Mouse (Mus musculus) embryonic stem cell, embryonic (primary cell): ENCODE data around the gene Mmadhc.

Experiments
- CTCF ChIA-PET, 4 experiments: fragments of 300-600 bp in 2 of 4; fragments of 350-600 bp in 2 of 4; sonication (Branson Sonifier 250); formaldehyde crosslinking; loops; one replicate each; lab custom pipeline; 2022; ENCODE audit warnings: inconsistent platforms in 2 of 4; lab: Charles Lee
- POLR2A ChIA-PET, 4 experiments: fragments of 300-600 bp in 2 of 4; fragments of 350-600 bp in 2 of 4; sonication (Branson Sonifier 250); formaldehyde crosslinking; loops; one replicate each; lab custom pipeline; 2022; ENCODE audit warnings: antibody characterized with exemption in 4 of 4, inconsistent platforms in 1 of 4; lab: Charles Lee

Gene Mmadhc

DNA sequence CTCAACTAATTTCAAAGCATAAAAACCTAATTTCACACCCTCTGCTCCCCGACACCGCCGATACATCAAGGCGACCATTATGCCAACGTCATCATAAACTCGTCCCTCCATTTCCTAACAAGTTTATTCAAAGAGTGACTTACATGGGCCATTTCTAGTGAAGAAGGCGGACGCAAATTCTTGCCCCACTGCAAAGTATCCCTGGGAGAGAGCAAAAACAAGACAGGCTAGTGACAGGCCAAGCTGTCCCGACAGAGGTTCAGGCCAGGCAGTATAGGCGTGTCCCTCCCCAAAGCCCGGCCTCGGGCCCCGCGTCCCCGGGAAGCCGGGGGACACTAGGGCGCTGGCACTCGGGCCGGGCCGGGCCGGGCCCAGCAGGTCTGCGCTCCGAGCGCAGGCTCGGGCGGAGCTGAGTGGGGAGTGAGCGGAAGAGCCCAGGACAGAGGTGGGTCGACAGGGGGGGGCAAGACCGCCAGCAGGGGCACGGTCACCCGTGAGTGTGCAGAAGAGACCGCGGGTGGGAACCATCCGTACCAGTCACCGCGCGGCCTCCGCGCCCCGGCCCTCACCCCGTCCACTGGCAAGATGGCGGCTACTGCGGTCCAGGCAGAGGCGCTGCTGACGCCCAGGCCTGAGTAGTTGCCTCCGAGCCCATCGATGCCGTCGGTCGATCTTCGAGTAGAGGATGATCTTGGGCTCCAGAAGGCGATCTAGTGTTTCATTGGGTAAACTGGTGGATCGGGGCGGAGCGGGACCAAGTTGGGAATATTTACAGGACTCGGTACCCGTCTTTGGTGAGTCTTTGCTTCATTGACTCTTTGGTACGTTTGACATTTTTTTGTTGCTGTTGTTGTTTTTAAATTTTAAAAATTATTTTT lies at the start of gene Mmadhc:
Gene Mmadhc, minus strand, starts transcription at position 693 of the 878 bp plus-strand sequence.
- POLR2A ChIA-PET = interaction anchor here in 2 of 4 experiments (0.6 to 4.8 kb wide), 18 partner anchors 9 to 1103 kb away, joined by 3 to 21 read pairs (median 4); no protein-coding TSS in a partner anchor
- CTCF ChIA-PET = interaction anchor here in 1 of 4 experiments (0.6 to 0.7 kb wide), 2 partner anchors 532 to 1640 kb away, joined by 3 to 5 read pairs; no protein-coding TSS in a partner anchor

DNA sequence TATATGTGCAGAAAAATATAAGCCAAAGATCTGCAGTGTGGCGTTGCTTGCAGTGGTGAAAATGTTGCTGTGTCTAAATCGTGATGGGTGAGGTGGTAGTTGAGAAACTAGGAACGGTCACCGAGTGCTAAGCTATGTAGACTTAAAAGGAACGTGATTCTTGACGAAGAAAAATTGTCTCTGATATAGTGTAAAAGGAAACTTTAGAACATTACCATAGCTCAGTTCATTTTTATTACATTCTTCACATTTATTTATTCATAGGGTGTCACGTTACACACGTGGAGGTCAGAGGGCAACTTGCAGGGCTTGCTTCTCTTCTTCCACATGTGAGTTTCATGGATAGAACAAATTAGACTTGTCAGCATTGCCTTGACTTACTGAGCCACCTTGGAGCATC lies 47.0 kb upstream of the Mmadhc start:
- ChIA-PET CTCF (no interaction called here), POLR2A (no interaction called here)

DNA sequence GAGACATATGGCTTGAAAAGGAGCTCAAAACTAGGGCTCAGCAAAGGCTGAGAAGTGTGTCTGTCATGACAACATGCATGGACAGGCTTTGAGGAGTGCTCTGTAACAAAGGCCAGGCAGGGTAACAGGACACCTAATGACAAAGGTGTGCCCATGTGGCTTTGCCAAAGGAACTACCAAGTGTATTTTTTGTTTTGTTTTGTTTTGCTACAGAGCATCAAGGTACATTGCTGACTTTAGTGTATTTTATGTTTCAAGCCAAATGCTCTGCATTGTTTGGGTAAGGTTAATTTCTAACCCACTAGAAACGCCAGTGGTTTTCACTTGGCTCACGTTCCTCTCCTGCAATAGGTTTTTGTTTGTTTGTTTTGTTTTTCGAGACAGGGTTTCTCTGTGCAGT lies 42.5 kb upstream of the Mmadhc start:
- ChIA-PET CTCF (no interaction called here), POLR2A (no interaction called here)

DNA sequence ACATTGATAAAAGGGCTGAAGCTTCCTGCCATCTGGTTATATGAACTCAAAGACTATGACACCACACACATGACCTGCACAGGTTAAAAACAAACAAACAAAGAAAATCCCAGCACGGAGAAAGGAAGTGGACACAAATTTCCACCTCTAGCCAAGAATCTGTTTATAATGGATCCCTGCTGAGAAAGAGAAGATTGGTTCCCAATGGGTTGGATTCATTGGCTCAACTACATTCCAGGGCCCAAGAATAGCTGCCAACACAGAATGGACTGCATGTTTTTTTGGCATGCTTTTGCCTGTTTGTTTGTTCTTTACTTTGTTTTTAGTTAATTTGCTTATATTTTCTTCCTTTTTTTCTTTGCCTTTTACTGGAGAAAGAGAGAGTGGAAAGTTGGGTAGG lies 41.0 kb upstream of the Mmadhc start:
- ChIA-PET CTCF (no interaction called here), POLR2A (no interaction called here)

DNA sequence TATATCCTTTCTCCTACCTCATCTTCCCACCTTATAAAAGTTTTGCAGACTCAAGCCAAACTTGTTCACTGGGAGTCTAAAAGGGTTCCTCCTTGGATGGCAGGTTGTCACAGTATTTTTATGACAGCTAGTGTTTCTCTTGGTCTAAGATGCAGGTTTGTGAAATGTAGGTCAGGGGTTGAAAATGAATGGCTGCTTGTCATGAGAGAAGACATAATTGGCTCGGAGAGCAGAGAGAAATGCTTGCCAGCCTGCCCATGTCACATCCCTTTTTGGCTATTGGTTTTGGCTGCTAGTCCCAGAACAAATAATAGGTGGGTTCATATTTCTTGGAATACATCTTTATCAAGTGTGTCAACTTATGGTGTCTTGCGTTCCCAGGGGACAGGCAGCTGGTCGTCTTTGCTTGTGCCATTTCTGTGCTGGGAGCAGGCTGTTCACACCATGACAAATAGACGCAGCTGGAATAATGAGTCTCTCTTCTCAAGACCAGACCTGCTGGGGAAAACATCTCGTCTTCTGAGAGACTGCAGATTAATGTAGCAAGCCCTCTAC lies 35.2 kb upstream of the Mmadhc start:
- ChIA-PET CTCF (no interaction called here), POLR2A (interaction anchor here in 1 of 4 experiments (0.7 kb wide), 1 partner anchor 378 kb away, joined by 3 read pairs; no protein-coding TSS in a partner anchor)

DNA sequence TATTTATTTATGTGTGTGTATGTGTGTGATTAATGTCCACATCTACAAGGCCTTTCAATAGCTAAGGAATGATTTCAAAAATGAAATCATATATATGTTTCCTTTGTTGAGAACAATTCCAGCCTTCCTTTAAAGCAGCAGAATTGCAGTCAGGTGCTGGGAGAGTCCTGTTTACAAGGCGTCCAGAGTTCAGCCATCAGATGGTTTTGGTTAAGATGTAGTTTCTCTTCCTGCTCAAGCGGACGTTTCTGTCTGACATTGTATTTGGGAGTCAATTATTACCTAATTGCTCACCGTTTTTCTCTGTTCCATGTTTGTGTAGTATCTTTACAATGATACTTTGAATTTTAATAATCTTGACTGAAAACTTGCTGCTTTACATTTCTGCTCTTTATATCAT lies 31.6 kb upstream of the Mmadhc start:
- ChIA-PET CTCF (interaction anchor here in 1 of 4 experiments (0.5 kb wide), 1 partner anchor 889 kb away, joined by 3 read pairs; no protein-coding TSS in a partner anchor), POLR2A (no interaction called here)

DNA sequence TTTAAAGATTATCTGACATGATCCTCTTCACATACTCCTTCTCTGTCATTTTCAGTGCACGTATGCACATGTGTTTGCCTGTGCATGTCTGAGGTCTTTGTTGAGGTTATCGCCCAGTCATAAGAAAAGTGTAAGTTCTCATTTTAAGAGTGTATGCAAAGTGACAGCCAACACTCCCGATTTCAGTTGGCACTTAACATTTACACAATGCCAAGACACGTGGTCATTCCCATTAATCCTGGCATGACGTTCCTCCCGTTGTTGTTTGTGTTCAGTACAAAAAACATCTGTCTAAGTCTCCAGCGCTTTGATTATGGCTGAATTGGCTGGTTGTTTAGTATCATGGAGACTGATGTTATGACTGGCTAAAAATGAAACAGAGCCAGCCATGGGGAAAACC lies 28.2 kb upstream of the Mmadhc start:
- CTCF ChIA-PET = no interaction called here
- POLR2A ChIA-PET = interaction anchor here in 1 of 4 experiments (1.5 kb wide), 1 partner anchor 23 kb away, joined by 3 read pairs; no protein-coding TSS in a partner anchor

DNA sequence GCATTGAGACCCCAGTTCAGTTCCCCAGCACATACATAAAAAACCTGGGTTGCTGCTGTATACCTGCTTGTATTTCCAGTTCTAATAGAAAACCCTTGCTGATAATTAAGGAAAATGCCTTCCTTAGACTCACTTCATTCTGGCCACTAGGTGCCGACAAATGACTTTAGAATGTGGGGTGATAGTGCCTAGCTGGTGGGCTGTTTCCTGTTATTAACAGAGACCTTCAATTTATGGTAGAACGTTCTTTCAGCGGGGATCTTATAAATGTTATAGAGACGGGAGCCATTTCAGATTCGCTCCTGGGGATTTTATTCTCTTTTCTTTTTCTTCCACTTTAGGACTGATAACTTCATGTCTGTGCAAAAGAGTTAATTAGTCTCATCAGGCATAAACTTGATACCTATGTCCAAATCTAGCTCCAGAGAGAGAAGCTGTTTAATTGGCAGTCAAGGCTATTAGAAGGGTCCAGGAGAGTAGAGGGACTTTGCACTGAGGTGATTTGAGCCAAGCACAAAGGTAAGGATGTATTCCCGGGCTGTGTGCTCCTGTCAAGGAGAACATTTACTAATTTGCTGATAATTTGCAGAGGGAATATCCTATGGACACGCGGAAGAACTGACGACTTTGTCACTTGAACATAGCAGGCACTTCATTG lies 10.2 kb upstream of the Mmadhc start:
- ChIA-PET CTCF (interaction anchor here in 1 of 4 experiments (0.6 kb wide), 1 partner anchor 1610 kb away, joined by 3 read pairs; no protein-coding TSS in a partner anchor), POLR2A (interaction anchor here in 3 of 4 experiments (0.5 to 1.6 kb wide), 3 partner anchors 10 to 360 kb away, joined by 3 to 4 read pairs (median 4); partner anchors contain the start of gene Mmadhc (in 1 of the 3))

DNA sequence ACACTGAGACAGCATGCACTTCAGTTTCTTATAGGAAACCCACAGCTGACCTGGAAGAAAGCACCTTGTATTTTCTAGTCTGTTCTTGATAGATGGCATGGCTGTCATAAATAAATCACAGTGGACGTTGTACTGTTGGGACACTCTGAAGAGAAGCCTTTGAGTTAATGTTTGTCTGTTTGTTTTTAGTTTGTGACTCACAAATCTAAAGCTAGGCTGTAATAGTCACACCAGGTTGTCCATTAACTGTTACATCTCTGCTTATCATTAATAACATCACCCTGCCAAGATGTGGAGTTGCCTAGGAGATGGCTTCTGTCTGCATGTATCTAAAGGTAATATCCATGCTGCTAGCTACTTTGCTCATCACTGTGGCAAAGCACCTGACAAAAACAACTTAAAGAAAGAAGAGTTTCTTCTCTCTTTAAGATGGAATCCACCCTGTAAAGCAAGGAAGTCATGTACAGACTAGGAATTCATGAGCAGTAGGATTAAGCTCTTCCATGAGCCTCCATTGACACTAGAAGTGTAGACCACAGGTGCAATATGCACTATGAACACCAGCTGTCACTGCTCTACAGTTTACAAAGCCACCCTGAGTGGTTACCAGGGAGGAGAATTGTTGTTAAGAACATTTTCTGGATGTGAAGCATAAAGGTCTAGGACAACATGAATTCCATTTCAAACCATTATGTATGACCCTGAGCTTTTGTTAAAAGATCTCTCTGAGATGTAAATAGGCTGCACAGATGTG lies 8.4 kb upstream of the Mmadhc start:
- ChIA-PET POLR2A (interaction anchor here in 1 of 4 experiments (0.8 kb wide), 1 partner anchor 8 kb away, joined by 3 read pairs; the partner anchor contains the start of gene Mmadhc), CTCF (interaction anchor here in 2 of 4 experiments (0.5 to 0.6 kb wide), 2 partner anchors 13 to 1868 kb away, joined by 3 to 4 read pairs; no protein-coding TSS in a partner anchor)

DNA sequence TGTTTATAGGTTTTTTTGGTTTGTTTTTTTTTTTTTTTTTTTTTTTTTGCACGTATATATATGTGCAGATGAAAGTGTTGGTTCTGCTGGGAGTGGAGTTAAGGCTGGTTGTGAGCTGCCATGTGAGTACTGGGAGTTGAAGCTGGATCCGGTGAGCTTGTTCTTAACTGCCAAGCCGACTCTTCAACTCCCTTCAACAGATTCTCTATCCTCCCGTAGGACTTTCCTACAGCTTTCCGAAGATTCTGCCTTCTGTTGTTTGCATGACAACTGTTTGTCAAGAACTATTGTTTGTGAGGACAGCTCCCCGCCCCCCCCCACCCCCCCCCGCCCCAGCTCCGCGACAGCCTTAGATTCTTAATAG lies 368 bp upstream of the Mmadhc start:
- ChIA-PET POLR2A (interaction anchor here in 3 of 4 experiments (0.6 to 4.8 kb wide), 19 partner anchors 8 to 1150 kb away, joined by 3 to 21 read pairs (median 4); no protein-coding TSS in a partner anchor), CTCF (interaction anchor here in 1 of 4 experiments (0.6 to 0.7 kb wide), 2 partner anchors 532 to 1640 kb away, joined by 3 to 5 read pairs; no protein-coding TSS in a partner anchor)

DNA sequence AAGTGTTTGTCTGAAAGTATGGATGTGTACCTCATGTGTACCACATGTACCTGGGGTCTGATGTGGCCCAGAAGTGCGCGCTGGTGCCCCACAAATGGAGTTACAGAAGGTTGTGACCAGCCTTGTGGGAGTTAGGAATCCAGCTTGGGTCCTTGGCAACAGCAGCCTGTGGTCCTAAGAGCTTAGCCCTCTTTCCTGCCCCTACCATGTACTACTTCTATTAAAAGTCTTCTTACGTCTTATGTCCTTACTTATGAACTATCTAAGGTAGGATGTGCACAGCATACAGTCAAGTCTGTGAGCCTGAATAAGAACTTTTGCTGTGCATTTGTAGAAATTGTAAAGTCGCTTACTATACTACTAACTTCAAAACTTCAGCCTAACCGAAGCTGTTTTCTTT lies 1.0 kb downstream of the Mmadhc start:
- ChIA-PET CTCF (interaction anchor here in 1 of 4 experiments (0.6 kb wide), 1 partner anchor 108 kb away, joined by 3 read pairs; no protein-coding TSS in a partner anchor), POLR2A (interaction anchor here in 2 of 4 experiments (0.6 to 4.8 kb wide), 5 partner anchors 10 to 687 kb away, joined by 4 to 21 read pairs (median 8); no protein-coding TSS in a partner anchor)

DNA sequence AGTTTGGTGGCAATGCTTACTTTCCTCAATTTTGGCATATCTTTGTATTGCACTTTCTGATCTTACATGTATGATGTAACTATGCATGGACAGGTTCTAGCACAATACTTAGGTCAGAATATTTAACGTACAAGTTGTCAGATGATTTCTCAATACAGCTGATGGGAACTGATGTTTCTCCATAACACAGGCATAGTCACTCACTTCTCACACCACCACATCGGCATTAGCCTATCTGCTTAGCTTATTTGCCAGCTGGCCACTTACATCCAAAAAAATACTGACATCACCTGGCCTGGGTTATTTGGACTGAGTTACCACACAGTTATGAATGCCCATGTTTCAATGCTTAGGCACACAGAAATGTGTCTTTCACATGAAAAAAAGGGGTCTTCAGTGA lies 2.5 kb downstream of the Mmadhc start:
- ChIA-PET POLR2A (no interaction called here), CTCF (no interaction called here)

DNA sequence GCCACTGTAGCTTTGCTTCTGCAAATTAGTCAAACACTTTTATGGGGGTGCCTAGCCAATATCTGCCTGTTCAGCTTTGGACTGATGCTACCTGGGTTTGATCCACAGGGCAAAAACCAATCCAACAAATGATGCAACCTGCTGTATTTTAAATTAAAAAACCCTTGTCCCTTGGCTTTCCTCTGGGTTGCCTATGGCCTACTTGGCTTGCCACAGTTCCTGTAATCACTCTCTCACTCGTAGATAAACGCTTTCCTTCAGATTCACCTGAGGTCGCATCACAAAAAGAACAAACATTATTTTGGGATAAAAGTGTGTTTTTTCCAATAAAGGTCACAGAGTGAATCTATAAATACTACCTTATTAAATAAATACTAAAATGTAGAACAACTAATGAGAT lies 3.0 kb downstream of the Mmadhc start:
- ChIA-PET POLR2A (no interaction called here), CTCF (no interaction called here)

DNA sequence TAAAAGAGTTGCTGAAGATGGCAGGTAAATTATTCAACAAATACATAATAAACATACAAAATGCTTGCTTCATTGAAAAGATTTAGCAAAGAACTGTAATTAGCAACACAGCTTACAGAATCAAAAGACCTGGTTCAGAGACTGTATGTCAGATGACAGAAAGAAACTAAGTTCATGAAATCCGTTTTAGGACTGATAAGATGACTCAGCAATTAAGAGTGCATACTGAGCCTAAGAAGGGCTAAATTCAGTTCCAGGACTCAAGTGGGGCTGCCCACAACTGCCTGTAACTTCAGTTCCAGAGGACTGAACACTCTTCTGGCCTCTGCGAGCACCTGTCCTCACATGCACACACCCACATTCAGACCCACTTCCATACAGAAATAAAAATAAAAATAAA lies 4.7 kb downstream of the Mmadhc start:
- ChIA-PET CTCF (interaction anchor here in 1 of 4 experiments (0.6 kb wide), 1 partner anchor 778 kb away, joined by 3 read pairs; no protein-coding TSS in a partner anchor), POLR2A (interaction anchor here in 1 of 4 experiments (1.4 kb wide), 1 partner anchor 13 kb away, joined by 3 read pairs; no protein-coding TSS in a partner anchor)

DNA sequence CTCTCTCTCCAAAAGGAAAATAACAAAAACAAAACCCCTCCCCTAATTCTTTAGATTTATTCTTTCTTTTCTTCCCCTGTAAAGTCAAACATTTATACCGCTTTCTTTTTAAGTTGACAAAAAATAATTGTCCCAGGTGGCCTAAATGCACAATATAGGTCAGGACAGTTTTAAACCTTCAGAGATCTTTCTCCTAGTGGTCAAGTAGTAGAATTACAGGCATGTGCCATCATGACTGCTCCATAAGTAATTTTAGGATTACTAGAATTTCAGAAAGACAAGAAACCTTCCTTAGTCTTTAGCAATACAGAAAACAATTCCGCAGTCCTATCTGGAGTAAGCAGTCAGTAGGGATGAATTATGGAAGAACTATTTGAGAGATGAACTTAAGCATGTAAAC lies 5.8 kb downstream of the Mmadhc start:
- CTCF ChIA-PET = no interaction called here
- POLR2A ChIA-PET = interaction anchor here in 1 of 4 experiments (0.6 to 1.4 kb wide), 4 partner anchors 9 to 1781 kb away, joined by 3 to 7 read pairs (median 4); no protein-coding TSS in a partner anchor

DNA sequence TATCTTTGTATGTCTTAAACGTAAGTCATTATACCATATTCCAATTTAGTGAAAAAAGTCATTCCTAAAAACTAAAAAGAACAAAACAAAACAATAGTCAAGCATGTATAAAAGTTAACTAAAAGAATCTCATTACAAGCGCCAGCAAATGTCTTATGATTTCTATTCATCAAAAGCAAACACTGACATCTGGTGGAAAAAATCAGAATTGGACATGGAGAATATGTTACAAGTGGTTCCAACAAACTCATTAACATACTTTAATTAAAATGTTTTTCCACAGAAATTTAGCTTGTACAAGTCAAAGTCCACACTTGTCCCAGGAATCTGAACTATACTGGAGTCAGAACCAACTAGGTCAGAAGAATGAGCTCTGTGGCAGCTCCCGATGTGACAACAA lies 11.8 kb downstream of the Mmadhc start:
- ChIA-PET POLR2A (interaction anchor here in 2 of 4 experiments (0.7 to 2.4 kb wide), 4 partner anchors 8 to 11 kb away, joined by 3 to 8 read pairs (median 4); partner anchors contain the start of gene Mmadhc (in 2 of the 2)), CTCF (interaction anchor here in 2 of 4 experiments (0.6 to 1.9 kb wide), 3 partner anchors 314 to 542 kb away, joined by 3 to 6 read pairs (median 3); no protein-coding TSS in a partner anchor)

DNA sequence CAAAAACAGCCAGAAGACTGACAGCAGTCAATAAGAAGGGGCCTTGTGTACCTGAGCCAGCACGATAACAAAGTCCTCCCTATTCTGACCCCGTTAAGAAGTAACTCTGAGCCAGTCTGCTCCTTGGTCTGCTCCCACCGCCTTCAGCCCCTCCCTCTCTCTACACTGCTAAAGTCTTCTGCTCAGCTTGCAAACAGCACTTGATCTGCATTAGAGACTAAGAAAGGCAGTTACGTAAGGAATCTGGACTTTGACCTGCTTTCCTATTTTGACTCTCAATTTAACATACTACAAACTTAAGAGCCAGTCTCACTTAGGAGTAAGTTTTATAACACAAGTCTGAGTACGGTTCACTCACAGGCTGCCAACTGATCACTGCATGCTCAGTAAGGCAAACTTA lies 12.6 kb downstream of the Mmadhc start:
- CTCF ChIA-PET = interaction anchor here in 3 of 4 experiments (0.5 to 1.9 kb wide), 3 partner anchors 221 to 542 kb away, joined by 3 to 6 read pairs (median 3); no protein-coding TSS in a partner anchor

More for the DNA sequence above, 12.6 kb downstream of the Mmadhc start:
- POLR2A ChIA-PET = interaction anchor here in 3 of 4 experiments (0.6 to 1.4 kb wide), 4 partner anchors 12 to 566 kb away, joined by 3 to 5 read pairs (median 4); partner anchors contain the start of gene Mmadhc (in 1 of the 3)
